Mouse (Mus musculus) heart, embryonic 13.5 days (tissue): ENCODE measurements around the gene Susd3. TPM values are rescaled to one million over a fixed set of nuclear protein-coding genes. Genes with fewer than 3 reads are reported as not detected.

Experiments used
- ATAC-seq: fragments of 200-750 bp; cut with Nextera tagmentation; 2 replicates; pipeline ENCODE4 v1.8.0; 2017; ENCODE audit warnings: moderate TSS enrichment; ENCODE audit not compliant: insufficient number of reproducible peaks, low FRiP score, low TSS enrichment; ENCODE audit errors: extremely low read depth
- H3K27ac ChIP-seq: fragments of 300-500 bp; sonication (generic); replicated peaks from 2 replicates; pipeline ENCODE4 v1.5.1; 2015; ENCODE audit warnings: moderate library complexity, mild to moderate bottlenecking, inconsistent platforms
- H3K27me3 ChIP-seq: fragments of 300-500 bp; sonication (generic); replicated peaks from 2 replicates; pipeline ENCODE4 v1.6.1; 2015; ENCODE audit warnings: mild to moderate bottlenecking, inconsistent platforms
- H3K36me3 ChIP-seq: fragments of 300-500 bp; sonication (generic); 2 replicates; pipeline ENCODE4 v1.6.1; 2015; ENCODE audit warnings: mild to moderate bottlenecking, inconsistent platforms
- H3K4me1 ChIP-seq: fragments of 300-500 bp; sonication (generic); 2 replicates; pipeline ENCODE4 v1.6.1; 2015; ENCODE audit warnings: inconsistent platforms
- H3K4me2 ChIP-seq: fragments of 300-500 bp; sonication (generic); 2 replicates; pipeline ENCODE4 v1.6.1; 2015; ENCODE audit warnings: inconsistent platforms, mild to moderate bottlenecking, moderate library complexity
- H3K4me3 ChIP-seq: fragments of 300-500 bp; sonication (generic); 2 replicates; pipeline ENCODE4 v1.5.1; 2015; ENCODE audit warnings: moderate library complexity, mild to moderate bottlenecking, inconsistent platforms
- H3K9ac ChIP-seq: fragments of 300-500 bp; sonication (generic); 2 replicates; pipeline ENCODE4 v1.6.1; 2015; ENCODE audit warnings: inconsistent platforms, mild to moderate bottlenecking, moderate library complexity
- H3K9me3 ChIP-seq: fragments of 300-500 bp; sonication (generic); 2 replicates; pipeline ENCODE4 v1.6.1; 2016; ENCODE audit warnings: inconsistent platforms
- WGBS: fragments of 180-500 bp; shearing (Covaris S2); methylation state at CpG from one replicate; pipeline ENCODE4 v1.1.7; 2015; ENCODE audit warnings: mixed read lengths; 5-methylcytosine and 5-hydroxymethylcytosine counted together
- polyA plus RNA-seq: library from polyadenylated mRNA; unstranded; fragments of >200 nt; fragmentation: Nextera tagmentation; extraction: Ambion mirVana; gene quantifications from 2 replicates; pipeline ENCODE4 v1.2.1, GENCODE M21; 2015

Susd3 gene
- polyA plus RNA-seq, 1 experiment from 2014 or later: 1.9 TPM

- Histone ChIP-seq H3K27ac (no peak overlapping the region), H3K36me3 (peaks cover 2% of the 10 kb centered on the region), H3K9ac (0 out of 2 replicates have a peak overlapping the region, but pooled peaks have one; percentile 53), H3K4me1 (peaks cover 64% of the 10 kb centered on the region), H3K4me3 (no peak overlapping the region), H3K4me2 (peak overlapping the region; percentile 74; the same call in 1 of the 2 replicates), H3K27me3 (no peaks in the 10 kb centered on the region), H3K9me3 (no peaks in the 10 kb centered on the region)
- ATAC-seq: no peak
- 69% methylated on average over 4 of the region's 4 CpGs for WGBS
These were observed 35.6 kb downstream of the Susd3 start for GRCm38 (mm10) chr13:49212711-49213500.

- Histone ChIP-seq H3K27ac (no peak overlapping the region), H3K9ac (no peak overlapping the region), H3K36me3 (peaks cover 31% of the 10 kb centered on the region), H3K4me3 (no peak overlapping the region), H3K4me2 (no peak overlapping the region), H3K27me3 (no peaks in the 10 kb centered on the region), H3K4me1 (peaks cover 55% of the 10 kb centered on the region), H3K9me3 (no peaks in the 10 kb centered on the region)
- no peak for ATAC-seq
- 57% methylated on average over 7 of the region's 7 CpGs for WGBS
These were observed 39.2 kb downstream of the Susd3 start for GRCm38 (mm10) chr13:49209306-49209705.

- Histone ChIP-seq H3K9ac (no peak overlapping the region), H3K27me3 (no peaks in the 10 kb centered on the region), H3K4me3 (no peak overlapping the region), H3K36me3 (peaks cover 57% of the 10 kb centered on the region), H3K27ac (no peak overlapping the region), H3K4me2 (no peak overlapping the region), H3K4me1 (peaks cover 28% of the 10 kb centered on the region), H3K9me3 (no peaks in the 10 kb centered on the region)
- no peak for ATAC-seq
- WGBS: 93% methylated on average over 2 of the region's 2 CpGs
These were observed 42.2 kb downstream of the Susd3 start for GRCm38 (mm10) chr13:49206341-49206740.

GRCm38 (mm10) chr13:49205381-49205998, 43.0 kb downstream of the Susd3 start:
- Histone ChIP-seq H3K27ac (peak overlapping the region; percentile 28; the same call in 1 of the 2 replicates), H3K4me2 (no peak overlapping the region), H3K9ac (no peak overlapping the region), H3K4me3 (no peak overlapping the region), H3K27me3 (no peaks in the 10 kb centered on the region), H3K4me1 (peaks cover 21% of the 10 kb centered on the region), H3K9me3 (no peaks in the 10 kb centered on the region), H3K36me3 (peaks cover 57% of the 10 kb centered on the region)
- WGBS: 36% methylated on average over 13 of the region's 13 CpGs
- no peak; the same call in 1 of the 2 replicates for ATAC-seq

GRCm38 (mm10) chr13:49202556-49202955, 46.0 kb downstream of the Susd3 start:
- 82% methylated on average over 7 of the region's 7 CpGs for WGBS
- peaks cover 10% of the 10 kb centered on the region for H3K4me1 ChIP-seq
- no peak for ATAC-seq
- H3K27me3 ChIP-seq: no peaks in the 10 kb centered on the region
- H3K9ac ChIP-seq: no peak overlapping the region
- H3K9me3 ChIP-seq: no peaks in the 10 kb centered on the region
- H3K36me3 ChIP-seq: peaks cover 52% of the 10 kb centered on the region
- no peak overlapping the region for H3K4me3 ChIP-seq
- H3K27ac ChIP-seq: no peak overlapping the region
- H3K4me2 ChIP-seq: no peak overlapping the region

- H3K4me2 ChIP-seq: no peak overlapping the region
- peaks cover 12% of the 10 kb centered on the region for H3K4me1 ChIP-seq
- 81% methylated on average over 13 of the region's 13 CpGs for whole genome bisulfite sequencing
- no peaks in the 10 kb centered on the region for H3K27me3 ChIP-seq
- H3K9ac ChIP-seq: no peak overlapping the region
- H3K9me3 ChIP-seq: no peaks in the 10 kb centered on the region
- ATAC-seq: no peak
- peaks cover 52% of the 10 kb centered on the region for H3K36me3 ChIP-seq
- H3K27ac ChIP-seq: no peak overlapping the region
- no peak overlapping the region for H3K4me3 ChIP-seq
These were observed 47.8 kb downstream of the Susd3 start for GRCm38 (mm10) chr13:49200688-49201087.

- no peaks in the 10 kb centered on the region for H3K27me3 ChIP-seq
- H3K9me3 ChIP-seq: no peaks in the 10 kb centered on the region
- no peak overlapping the region for H3K4me2 ChIP-seq
- H3K27ac ChIP-seq: no peak overlapping the region
- H3K4me1 ChIP-seq: peaks cover 6% of the 10 kb centered on the region; the same call in 1 of the 2 replicates
- no peak for ATAC-seq
- no peak overlapping the region for H3K9ac ChIP-seq
- peaks cover 56% of the 10 kb centered on the region for H3K36me3 ChIP-seq
- 87% methylated on average over 7 of the region's 7 CpGs for WGBS
- H3K4me3 ChIP-seq: no peak overlapping the region
These were observed 48.6 kb downstream of the Susd3 start for GRCm38 (mm10) chr13:49199891-49200290.

- 85% methylated on average over 9 of the region's 9 CpGs for WGBS
- Histone ChIP-seq H3K4me2 (no peak overlapping the region), H3K9ac (no peak overlapping the region), H3K4me1 (peaks cover 6% of the 10 kb centered on the region; the same call in 1 of the 2 replicates), H3K36me3 (peaks cover 54% of the 10 kb centered on the region), H3K4me3 (no peak overlapping the region), H3K27ac (no peak overlapping the region), H3K9me3 (no peaks in the 10 kb centered on the region), H3K27me3 (no peaks in the 10 kb centered on the region)
- ATAC-seq: no peak
These were observed 49.8 kb downstream of the Susd3 start for GRCm38 (mm10) chr13:49198734-49199133.

GRCm38 (mm10) chr13:49196766-49197165, 51.7 kb downstream of the Susd3 start:
- H3K27me3 ChIP-seq: no peaks in the 10 kb centered on the region
- ATAC-seq: no peak

GRCm38 (mm10) chr13:49196211-49196610, 52.3 kb downstream of the Susd3 start:
- Histone ChIP-seq H3K4me3 (no peak overlapping the region), H3K4me1 (peaks cover 22% of the 10 kb centered on the region), H3K4me2 (no peak overlapping the region), H3K27me3 (no peaks in the 10 kb centered on the region), H3K36me3 (peaks cover 36% of the 10 kb centered on the region), H3K9me3 (no peaks in the 10 kb centered on the region), H3K9ac (no peak overlapping the region), H3K27ac (no peak overlapping the region)
- WGBS: 75% methylated on average over 5 of the region's 5 CpGs
- ATAC-seq: no peak

More at GRCm38 (mm10) chr13:49196766-49197165, 51.7 kb downstream of the Susd3 start:
- no peaks in the 10 kb centered on the region for H3K9me3 ChIP-seq
- H3K36me3 ChIP-seq: peaks cover 38% of the 10 kb centered on the region
- no peak overlapping the region for H3K4me2 ChIP-seq
- H3K27ac ChIP-seq: no peak overlapping the region
- no peak overlapping the region for H3K4me3 ChIP-seq
- H3K9ac ChIP-seq: no peak overlapping the region
- WGBS: 71% methylated on average over 6 of the region's 6 CpGs
- peaks cover 16% of the 10 kb centered on the region for H3K4me1 ChIP-seq

- no peak overlapping the region for H3K4me3 ChIP-seq
- ATAC-seq: no peak
- peaks cover 36% of the 10 kb centered on the region for H3K36me3 ChIP-seq
- no peaks in the 10 kb centered on the region for H3K9me3 ChIP-seq
- H3K9ac ChIP-seq: no peak overlapping the region
- H3K4me1 ChIP-seq: peaks cover 28% of the 10 kb centered on the region
- H3K4me2 ChIP-seq: no peak overlapping the region
- no peaks in the 10 kb centered on the region for H3K27me3 ChIP-seq
- H3K27ac ChIP-seq: no peak overlapping the region
- WGBS: 75% methylated on average over 7 of the region's 7 CpGs
These were observed 52.9 kb downstream of the Susd3 start for GRCm38 (mm10) chr13:49195651-49196050.
